Mouse (Mus musculus) limb, embryonic 10.5 days (tissue): ENCODE measurements around the gene Nbea. TPM values are rescaled to one million over a fixed set of nuclear protein-coding genes. Genes with fewer than 3 reads are reported as not detected.

Experiments
- DNase-seq: peaks from one replicate; pipeline ENCODE4 v3.0.0-alpha.2; 2017; ENCODE audit warnings: low spot score
- H3K27ac ChIP-seq: fragments of 300-500 bp; sonication (generic); 2 replicates; pipeline ENCODE4 v1.5.1; 2016; ENCODE audit warnings: mild to moderate bottlenecking
- H3K27me3 ChIP-seq: fragments of 300-500 bp; sonication (generic); 2 replicates; pipeline ENCODE4 v1.6.1; 2016; ENCODE audit warnings: low read depth, mild to moderate bottlenecking; ENCODE audit not compliant: poor library complexity, severe bottlenecking
- H3K36me3 ChIP-seq: fragments of 300-500 bp; sonication (generic); 2 replicates; pipeline ENCODE4 v1.6.1; 2016; ENCODE audit warnings: mild to moderate bottlenecking, moderate library complexity
- H3K4me1 ChIP-seq: fragments of 300-500 bp; sonication (generic); 2 replicates; pipeline ENCODE4 v1.6.1; 2016
- H3K4me3 ChIP-seq: fragments of 300-500 bp; sonication (generic); 2 replicates; pipeline ENCODE4 v1.5.1; 2016; ENCODE audit warnings: mild to moderate bottlenecking, moderate library complexity
- H3K9me3 ChIP-seq: fragments of 300-500 bp; sonication (generic); replicated peaks from 2 replicates; pipeline ENCODE4 v1.6.1; 2016; ENCODE audit warnings: mild to moderate bottlenecking
- WGBS: fragments of 180-500 bp; shearing (Covaris S2); methylation state at CpG from one replicate; pipeline ENCODE4 v1.1.7; 2016; 5-methylcytosine and 5-hydroxymethylcytosine counted together
- polyA plus RNA-seq: library from polyadenylated mRNA; unstranded; fragments of >200 nt; fragmentation: Nextera tagmentation; extraction: Ambion mirVana; gene quantifications from 2 replicates; pipeline ENCODE4 v1.2.1, GENCODE M21; 2016

Nbea gene
- polyA plus RNA-seq: 10.8 and 19.7 TPM in 2 replicates

- H3K36me3 ChIP-seq: no peaks in the 10 kb centered on the region
- 2% methylated on average over 130 of the region's 131 CpGs for WGBS
- peak within 1 kb of the TSS; percentile 97 for H3K27ac ChIP-seq
- peaks cover 5% of the 10 kb centered on the region; the same call in 1 of the 2 replicates for H3K27me3 ChIP-seq
- peak within 1 kb of the TSS; percentile 94 for H3K4me3 ChIP-seq
- no peaks in the 10 kb centered on the region for H3K9me3 ChIP-seq
- peaks cover 19% of the 10 kb centered on the region for H3K4me1 ChIP-seq
- peak; percentile 88 for DNase-seq
These were observed at the start of gene Nbea for GRCm38 (mm10) chr3:56183159-56184133. Nbea (minus strand) TSS chr3:56183701.

GRCm38 (mm10) chr3:56229283-56229682, 45.8 kb upstream of the Nbea start:
- Histone ChIP-seq H3K4me3 (no peak overlapping the region), H3K4me1 (no peaks in the 10 kb centered on the region), H3K36me3 (no peaks in the 10 kb centered on the region), H3K27ac (no peak overlapping the region), H3K9me3 (no peaks in the 10 kb centered on the region), H3K27me3 (no peaks in the 10 kb centered on the region)
- 59% methylated on average over 1 of the region's 1 CpGs for WGBS
- no peak for DNase-seq

- no peaks in the 10 kb centered on the region for H3K4me1 ChIP-seq
- no peak for DNase-seq
- 81% methylated on average over 2 of the region's 2 CpGs for WGBS
These were observed 32.5 kb upstream of the Nbea start for GRCm38 (mm10) chr3:56215989-56216388.

GRCm38 (mm10) chr3:56203968-56204367, 20.5 kb upstream of the Nbea start:
- no peak for DNase-seq
- Histone ChIP-seq H3K36me3 (no peaks in the 10 kb centered on the region), H3K27ac (no peak overlapping the region), H3K9me3 (no peaks in the 10 kb centered on the region), H3K27me3 (no peaks in the 10 kb centered on the region), H3K4me1 (no peaks in the 10 kb centered on the region), H3K4me3 (no peak overlapping the region)
- 87% methylated on average over 6 of the region's 6 CpGs for WGBS

More at GRCm38 (mm10) chr3:56215989-56216388, 32.5 kb upstream of the Nbea start:
- no peaks in the 10 kb centered on the region for H3K36me3 ChIP-seq
- H3K27me3 ChIP-seq: no peaks in the 10 kb centered on the region
- no peaks in the 10 kb centered on the region for H3K9me3 ChIP-seq
- no peak overlapping the region for H3K27ac ChIP-seq
- no peak overlapping the region for H3K4me3 ChIP-seq

- peaks cover 5% of the 10 kb centered on the region; the same call in 1 of the 2 replicates for H3K27me3 ChIP-seq
- H3K9me3 ChIP-seq: no peaks in the 10 kb centered on the region
- WGBS: 91% methylated on average over 1 of the region's 1 CpGs
- H3K36me3 ChIP-seq: no peaks in the 10 kb centered on the region
- peaks cover 7% of the 10 kb centered on the region for H3K4me1 ChIP-seq
- DNase-seq: no peak
- H3K27ac ChIP-seq: no peak overlapping the region
- H3K4me3 ChIP-seq: no peak overlapping the region
These were observed 4.7 kb upstream of the Nbea start for GRCm38 (mm10) chr3:56188238-56188637.

- 80% methylated on average over 6 of the region's 6 CpGs for WGBS
These were observed 3.8 kb upstream of the Nbea start for GRCm38 (mm10) chr3:56187131-56187779.

GRCm38 (mm10) chr3:56182371-56183158, 936 bp downstream of the Nbea start:
- H3K27me3 ChIP-seq: peaks cover 5% of the 10 kb centered on the region; the same call in 1 of the 2 replicates
- H3K27ac ChIP-seq: peak overlapping the region; percentile 97
- H3K4me1 ChIP-seq: peaks cover 19% of the 10 kb centered on the region
- peak; percentile 57 for DNase-seq
- peak overlapping the region; percentile 94 for H3K4me3 ChIP-seq
- under 1% methylated on average over 59 of the region's 61 CpGs for WGBS
- no peaks in the 10 kb centered on the region for H3K36me3 ChIP-seq
- H3K9me3 ChIP-seq: no peaks in the 10 kb centered on the region

More at GRCm38 (mm10) chr3:56187131-56187779, 3.8 kb upstream of the Nbea start:
- no peaks in the 10 kb centered on the region for H3K9me3 ChIP-seq
- H3K36me3 ChIP-seq: no peaks in the 10 kb centered on the region
- no peak overlapping the region for H3K4me3 ChIP-seq
- no peak for DNase-seq
- no peak overlapping the region for H3K27ac ChIP-seq
- H3K27me3 ChIP-seq: peaks cover 5% of the 10 kb centered on the region; the same call in 1 of the 2 replicates
- H3K4me1 ChIP-seq: peaks cover 11% of the 10 kb centered on the region

- H3K4me3 ChIP-seq: peak overlapping the region; percentile 94
- H3K4me1 ChIP-seq: peaks cover 19% of the 10 kb centered on the region
- H3K27me3 ChIP-seq: peaks cover 5% of the 10 kb centered on the region; the same call in 1 of the 2 replicates
- H3K36me3 ChIP-seq: no peaks in the 10 kb centered on the region
- H3K9me3 ChIP-seq: no peaks in the 10 kb centered on the region
- WGBS: 8% methylated on average over 4 of the region's 4 CpGs
- H3K27ac ChIP-seq: peak overlapping the region; percentile 97; the same call in 1 of the 2 replicates
- DNase-seq: no peak
These were observed 1.5 kb downstream of the Nbea start for GRCm38 (mm10) chr3:56181991-56182370.

GRCm38 (mm10) chr3:56181025-56181424, 2.5 kb downstream of the Nbea start:
- no peaks in the 10 kb centered on the region for H3K9me3 ChIP-seq
- DNase-seq: no peak
- H3K4me3 ChIP-seq: 0 out of 2 replicates have a peak overlapping the region, but pooled peaks have one; percentile 8
- peaks cover 5% of the 10 kb centered on the region; the same call in 1 of the 2 replicates for H3K27me3 ChIP-seq
- H3K27ac ChIP-seq: no peak overlapping the region
- H3K4me1 ChIP-seq: peaks cover 19% of the 10 kb centered on the region
- H3K36me3 ChIP-seq: no peaks in the 10 kb centered on the region
- WGBS: 69% methylated on average over 3 of the region's 3 CpGs

GRCm38 (mm10) chr3:56157864-56158263, 25.6 kb downstream of the Nbea start:
- no peaks in the 10 kb centered on the region for H3K27me3 ChIP-seq
- no peaks in the 10 kb centered on the region for H3K4me1 ChIP-seq
- H3K9me3 ChIP-seq: no peaks in the 10 kb centered on the region
- H3K36me3 ChIP-seq: no peaks in the 10 kb centered on the region
- DNase-seq: no peak
- no peak overlapping the region for H3K4me3 ChIP-seq
- no peak overlapping the region for H3K27ac ChIP-seq
- WGBS: 93% methylated on average over 2 of the region's 2 CpGs

- Histone ChIP-seq H3K27me3 (no peaks in the 10 kb centered on the region), H3K4me1 (no peaks in the 10 kb centered on the region), H3K27ac (no peak overlapping the region), H3K36me3 (peaks cover 13% of the 10 kb centered on the region), H3K9me3 (no peaks in the 10 kb centered on the region), H3K4me3 (no peak overlapping the region)
- 87% methylated on average over 3 of the region's 3 CpGs for WGBS
- DNase-seq: no peak
These were observed 56.8 kb downstream of the Nbea start for GRCm38 (mm10) chr3:56126674-56127073.

- H3K27me3 ChIP-seq: no peaks in the 10 kb centered on the region
- DNase-seq: no peak
- no peak overlapping the region for H3K27ac ChIP-seq
- H3K36me3 ChIP-seq: peaks cover 8% of the 10 kb centered on the region; the same call in 1 of the 2 replicates
- peaks cover 6% of the 10 kb centered on the region; the same call in 1 of the 2 replicates for H3K4me1 ChIP-seq
- no peak overlapping the region for H3K4me3 ChIP-seq
- no peaks in the 10 kb centered on the region for H3K9me3 ChIP-seq
These were observed 66.9 kb downstream of the Nbea start for GRCm38 (mm10) chr3:56116647-56117046.
